Mouse (Mus musculus) cortical plate, adult 2 months (tissue): ENCODE measurements around the gene Haus7.

Source experiments
- CTCF ChIP-seq: fragments of 200-500 bp; IDR thresholded peaks from 2 replicates; pipeline ENCODE4 v1.5.1; 2011; ENCODE audit warnings: mild to moderate bottlenecking, control low read depth, low read length; ENCODE audit not compliant: insufficient read depth; ENCODE audit errors: extremely low read depth
- POLR2A ChIP-seq: fragments of 200-500 bp; IDR thresholded peaks from 2 replicates; pipeline ENCODE4 v1.6.1; 2011; ENCODE audit warnings: mild to moderate bottlenecking, low read length, control low read depth; ENCODE audit not compliant: insufficient read depth; ENCODE audit errors: extremely low read depth

- TF ChIP-seq CTCF, result no peak
- TF ChIP-seq POLR2A, result no peak
Measured at GRCm38 (mm10) chrX:73441428-73441827, 17.4 kb downstream of the Haus7 start.
